Mouse (Mus musculus) lung, embryonic 16.5 days (tissue): ENCODE measurements around the gene Ctnna3. TPM values are rescaled to one million over a fixed set of nuclear protein-coding genes. Genes with fewer than 3 reads are reported as not detected.

Experiments
- ATAC-seq: fragments of 200-750 bp; cut with Nextera tagmentation; 2 replicates; pipeline ENCODE4 v1.8.0; 2017; ENCODE audit warnings: low read depth, mild to moderate bottlenecking, moderate library complexity
- H3K27ac ChIP-seq: fragments of 300-500 bp; sonication (generic); 2 replicates; pipeline ENCODE4 v1.5.1; 2014; ENCODE audit warnings: mild to moderate bottlenecking, control low read depth, low read length
- H3K27me3 ChIP-seq: fragments of 300-500 bp; sonication (generic); 2 replicates; pipeline ENCODE4 v1.6.1; 2014; ENCODE audit warnings: low read depth, low read length, mixed read lengths; ENCODE audit not compliant: control insufficient read depth, insufficient read depth
- H3K36me3 ChIP-seq: fragments of 300-500 bp; sonication (generic); 2 replicates; pipeline ENCODE4 v1.6.1; 2014; ENCODE audit warnings: low read length; ENCODE audit not compliant: control insufficient read depth, insufficient read depth
- H3K4me1 ChIP-seq: fragments of 300-500 bp; sonication (generic); replicated peaks from 2 replicates; pipeline ENCODE4 v1.6.1; 2014; ENCODE audit warnings: low read length, mixed read lengths; ENCODE audit not compliant: control insufficient read depth, insufficient read depth
- H3K4me2 ChIP-seq: fragments of 300-500 bp; sonication (generic); 2 replicates; pipeline ENCODE4 v1.6.1; 2014; ENCODE audit warnings: low read depth, low read length, control low read depth
- H3K4me3 ChIP-seq: fragments of 300-500 bp; sonication (generic); 2 replicates; pipeline ENCODE4 v1.5.1; 2014; ENCODE audit warnings: mild to moderate bottlenecking, low read length, control low read depth
- H3K9ac ChIP-seq: fragments of 300-500 bp; sonication (generic); 2 replicates; pipeline ENCODE4 v1.6.1; 2014; ENCODE audit warnings: low read length, control low read depth
- H3K9me3 ChIP-seq: fragments of 300-500 bp; sonication (generic); 2 replicates; pipeline ENCODE4 v1.6.1; 2016; ENCODE audit warnings: low read length; ENCODE audit not compliant: control insufficient read depth
- WGBS: fragments of 180-500 bp; shearing (Covaris S2); extraction: QIAGEN DNeasy Blood & Tissue Kit; methylation state at CpG from one replicate; pipeline ENCODE4 v1.1.7; 2014; 5-methylcytosine and 5-hydroxymethylcytosine counted together
- polyA plus RNA-seq: library from polyadenylated mRNA; unstranded; fragments of >200 nt; fragmentation: Nextera tagmentation; extraction: Ambion mirVana; gene quantifications from 2 replicates; pipeline ENCODE4 v1.2.1, GENCODE M21; 2015

The Ctnna3 gene
- polyA plus RNA-seq, 1 experiment from 2014 or later, result 0.99 TPM

GRCm38 (mm10) chr10:64087936-64088773, 658.3 kb downstream of the Ctnna3 start:
- H3K9ac ChIP-seq, result peak overlapping the region; percentile 25; the same call in 1 of the 2 replicates
- H3K27ac ChIP-seq, result no peak overlapping the region
- WGBS, result 8% methylated on average over 26 of the region's 26 CpGs
- H3K4me1 ChIP-seq, result 0 out of 2 replicates have a peak, but pooled peaks cover 4% of the 10 kb centered on the region
- H3K27me3 ChIP-seq, result peaks cover 7% of the 10 kb centered on the region
- peak overlapping the region; percentile 57 for H3K4me2 ChIP-seq
- H3K9me3 ChIP-seq, result no peaks in the 10 kb centered on the region
- H3K36me3 ChIP-seq, result no peaks in the 10 kb centered on the region
- peak overlapping the region; percentile 37 for H3K4me3 ChIP-seq
- ATAC-seq, result no peak

- ATAC-seq, result no peak
- Histone ChIP-seq H3K27me3 (peaks cover 7% of the 10 kb centered on the region), H3K4me2 (no peak overlapping the region), H3K27ac (no peak overlapping the region), H3K4me1 (0 out of 2 replicates have a peak, but pooled peaks cover 4% of the 10 kb centered on the region), H3K9me3 (no peaks in the 10 kb centered on the region), H3K9ac (no peak overlapping the region), H3K4me3 (no peak overlapping the region), H3K36me3 (no peaks in the 10 kb centered on the region)
- 30% methylated on average over 19 of the region's 19 CpGs for WGBS
These were observed 659.0 kb downstream of the Ctnna3 start for GRCm38 (mm10) chr10:64088774-64089460.

- H3K9me3 ChIP-seq, result no peaks in the 10 kb centered on the region
- peak within 1 kb of the TSS; percentile 57 for H3K4me2 ChIP-seq
- H3K27me3 ChIP-seq, result peaks cover 7% of the 10 kb centered on the region
- no peak within 1 kb of the TSS for H3K27ac ChIP-seq
- no peaks in the 10 kb centered on the region for H3K36me3 ChIP-seq
- peak within 1 kb of the TSS; percentile 38 for H3K4me3 ChIP-seq
- 0 out of 2 replicates have a peak within 1 kb of the TSS, but pooled peaks have one; percentile 31 for H3K9ac ChIP-seq
- ATAC-seq, result peak; percentile 79
- WGBS, result 3% methylated on average over 22 of the region's 22 CpGs
- H3K4me1 ChIP-seq, result 0 out of 2 replicates have a peak, but pooled peaks cover 4% of the 10 kb centered on the region
These were observed 660.0 kb downstream of the Ctnna3 start, which contains the start of gene Lrrtm3 for GRCm38 (mm10) chr10:64089680-64090460. Gene Lrrtm3, minus strand, starts transcription at chr10:64090277.

- no peak overlapping the region for H3K27ac ChIP-seq
- H3K4me3 ChIP-seq, result no peak overlapping the region
- no peak for ATAC-seq
- H3K9me3 ChIP-seq, result no peaks in the 10 kb centered on the region
- H3K4me2 ChIP-seq, result no peak overlapping the region
- 94% methylated on average over 1 of the region's 1 CpGs for WGBS
- no peaks in the 10 kb centered on the region for H3K36me3 ChIP-seq
- H3K27me3 ChIP-seq, result no peaks in the 10 kb centered on the region
- no peaks in the 10 kb centered on the region for H3K4me1 ChIP-seq
- H3K9ac ChIP-seq, result no peak overlapping the region
These were observed 666.6 kb downstream of the Ctnna3 start for GRCm38 (mm10) chr10:64096532-64096931.

GRCm38 (mm10) chr10:64115246-64115645, 685.3 kb downstream of the Ctnna3 start:
- WGBS, result 94% methylated on average over 11 of the region's 11 CpGs
- no peaks in the 10 kb centered on the region for H3K27me3 ChIP-seq
- no peak overlapping the region for H3K4me2 ChIP-seq
- H3K27ac ChIP-seq, result no peak overlapping the region
- ATAC-seq, result no peak
- no peaks in the 10 kb centered on the region for H3K9me3 ChIP-seq
- H3K9ac ChIP-seq, result no peak overlapping the region
- no peak overlapping the region for H3K4me3 ChIP-seq
- H3K36me3 ChIP-seq, result no peaks in the 10 kb centered on the region
- no peaks in the 10 kb centered on the region for H3K4me1 ChIP-seq

GRCm38 (mm10) chr10:64118833-64119232, 688.9 kb downstream of the Ctnna3 start:
- Histone ChIP-seq H3K36me3 (no peaks in the 10 kb centered on the region), H3K4me1 (no peaks in the 10 kb centered on the region), H3K9me3 (no peaks in the 10 kb centered on the region), H3K4me3 (no peak overlapping the region), H3K27ac (no peak overlapping the region), H3K4me2 (no peak overlapping the region), H3K27me3 (no peaks in the 10 kb centered on the region), H3K9ac (no peak overlapping the region)
- no peak for ATAC-seq
- 57% methylated on average over 3 of the region's 3 CpGs for WGBS

- WGBS, result 85% methylated on average over 15 of the region's 15 CpGs
- Histone ChIP-seq H3K27ac (no peak overlapping the region), H3K4me3 (no peak overlapping the region), H3K4me1 (no peaks in the 10 kb centered on the region), H3K27me3 (no peaks in the 10 kb centered on the region), H3K4me2 (no peak overlapping the region), H3K9ac (no peak overlapping the region), H3K9me3 (no peaks in the 10 kb centered on the region), H3K36me3 (no peaks in the 10 kb centered on the region)
- no peak for ATAC-seq
These were observed 700.7 kb downstream of the Ctnna3 start for GRCm38 (mm10) chr10:64130397-64131150.

GRCm38 (mm10) chr10:64133461-64133860, 703.6 kb downstream of the Ctnna3 start:
- no peaks in the 10 kb centered on the region for H3K36me3 ChIP-seq
- 72% methylated on average over 3 of the region's 3 CpGs for WGBS
- ATAC-seq, result no peak

More at GRCm38 (mm10) chr10:64133461-64133860, 703.6 kb downstream of the Ctnna3 start:
- no peak overlapping the region for H3K4me2 ChIP-seq
- H3K4me3 ChIP-seq, result no peak overlapping the region
- H3K27ac ChIP-seq, result no peak overlapping the region
- no peaks in the 10 kb centered on the region for H3K4me1 ChIP-seq
- no peak overlapping the region for H3K9ac ChIP-seq
- no peaks in the 10 kb centered on the region for H3K27me3 ChIP-seq
- H3K9me3 ChIP-seq, result no peaks in the 10 kb centered on the region
